Mouse (Mus musculus) midbrain, embryonic 12.5 days (tissue): ENCODE data around the gene Fbxw4. TPM values are rescaled to one million over a fixed set of nuclear protein-coding genes. Genes with fewer than 3 reads are reported as not detected.

Source experiments
- ATAC-seq: fragments of 200-750 bp; cut with Nextera tagmentation; 2 replicates; pipeline ENCODE4 v1.8.0; 2017; ENCODE audit warnings: low read depth, moderate TSS enrichment, moderate library complexity; ENCODE audit not compliant: low FRiP score
- H3K27ac ChIP-seq: fragments of 300-500 bp; sonication (generic); replicated peaks from 2 replicates; pipeline ENCODE4 v1.5.1; 2016; ENCODE audit warnings: mild to moderate bottlenecking
- H3K27me3 ChIP-seq: fragments of 300-500 bp; sonication (generic); 2 replicates; pipeline ENCODE4 v1.6.1; 2016; ENCODE audit warnings: mild to moderate bottlenecking
- H3K36me3 ChIP-seq: fragments of 300-500 bp; sonication (generic); 2 replicates; pipeline ENCODE4 v1.6.1; 2016
- H3K4me1 ChIP-seq: fragments of 300-500 bp; sonication (generic); 2 replicates; pipeline ENCODE4 v1.6.1; 2016
- H3K4me2 ChIP-seq: fragments of 300-500 bp; sonication (generic); replicated peaks from 2 replicates; pipeline ENCODE4 v1.6.1; 2016; ENCODE audit warnings: mild to moderate bottlenecking, moderate library complexity
- H3K4me3 ChIP-seq: fragments of 300-500 bp; sonication (generic); 2 replicates; pipeline ENCODE4 v1.5.1; 2016; ENCODE audit warnings: mild to moderate bottlenecking
- H3K9ac ChIP-seq: fragments of 300-500 bp; sonication (generic); replicated peaks from 2 replicates; pipeline ENCODE4 v1.6.1; 2016; ENCODE audit warnings: mild to moderate bottlenecking, moderate library complexity
- H3K9me3 ChIP-seq: fragments of 300-500 bp; sonication (generic); 2 replicates; pipeline ENCODE4 v1.6.1; 2016; ENCODE audit warnings: mild to moderate bottlenecking
- WGBS: fragments of 180-500 bp; shearing (Covaris S2); methylation state at CpG from one replicate; pipeline ENCODE4 v1.1.7; 2016; 5-methylcytosine and 5-hydroxymethylcytosine counted together
- polyA plus RNA-seq: library from polyadenylated mRNA; unstranded; fragments of >200 nt; fragmentation: Nextera tagmentation; extraction: Ambion mirVana; gene quantifications from 2 replicates; pipeline ENCODE4 v1.2.1, GENCODE M21; 2016

Gene Fbxw4
- polyA plus RNA-seq, 1 experiment from 2014 or later = 5.9 TPM

GRCm38 (mm10) chr19:45608648-45609339 lies 51.3 kb downstream of the Fbxw4 start:
- H3K4me1 ChIP-seq = peaks cover 26% of the 10 kb centered on the region
- 83% methylated on average over 13 of the region's 13 CpGs for WGBS
- no peak for ATAC-seq
- no peak overlapping the region for H3K4me2 ChIP-seq
- H3K27ac ChIP-seq = no peak overlapping the region
- no peaks in the 10 kb centered on the region for H3K36me3 ChIP-seq
- H3K9ac ChIP-seq = no peak overlapping the region
- H3K27me3 ChIP-seq = peaks cover 65% of the 10 kb centered on the region
- no peak overlapping the region for H3K4me3 ChIP-seq
- H3K9me3 ChIP-seq = no peaks in the 10 kb centered on the region

GRCm38 (mm10) chr19:45607479-45607878 lies 52.6 kb downstream of the Fbxw4 start:
- 14% methylated on average over 7 of the region's 7 CpGs for WGBS
- H3K4me2 ChIP-seq = no peak overlapping the region

GRCm38 (mm10) chr19:45606701-45607100 lies 53.4 kb downstream of the Fbxw4 start:
- ATAC-seq = no peak

More at GRCm38 (mm10) chr19:45607479-45607878, 52.6 kb downstream of the Fbxw4 start:
- Histone ChIP-seq H3K27ac (peak overlapping the region; percentile 49; the same call in 1 of the 2 replicates), H3K36me3 (no peaks in the 10 kb centered on the region), H3K4me3 (no peak overlapping the region), H3K9me3 (no peaks in the 10 kb centered on the region), H3K9ac (no peak overlapping the region), H3K4me1 (peaks cover 26% of the 10 kb centered on the region), H3K27me3 (peaks cover 67% of the 10 kb centered on the region)
- no peak for ATAC-seq

GRCm38 (mm10) chr19:45602606-45603005 lies 57.5 kb downstream of the Fbxw4 start:
- WGBS = 91% methylated on average over 5 of the region's 5 CpGs
- Histone ChIP-seq H3K4me2 (no peak overlapping the region), H3K9me3 (no peaks in the 10 kb centered on the region), H3K9ac (no peak overlapping the region), H3K27me3 (peaks cover 78% of the 10 kb centered on the region), H3K27ac (no peak overlapping the region), H3K4me1 (peaks cover 13% of the 10 kb centered on the region), H3K4me3 (no peak overlapping the region), H3K36me3 (no peaks in the 10 kb centered on the region)
- ATAC-seq = no peak

More at GRCm38 (mm10) chr19:45606701-45607100, 53.4 kb downstream of the Fbxw4 start:
- H3K9me3 ChIP-seq = no peaks in the 10 kb centered on the region
- 78% methylated on average over 4 of the region's 4 CpGs for WGBS
- no peak overlapping the region for H3K9ac ChIP-seq
- no peak overlapping the region for H3K4me2 ChIP-seq
- H3K36me3 ChIP-seq = no peaks in the 10 kb centered on the region
- H3K27me3 ChIP-seq = peaks cover 74% of the 10 kb centered on the region
- peaks cover 22% of the 10 kb centered on the region for H3K4me1 ChIP-seq
- H3K4me3 ChIP-seq = no peak overlapping the region
- H3K27ac ChIP-seq = no peak overlapping the region

GRCm38 (mm10) chr19:45597106-45597505 lies 63.0 kb downstream of the Fbxw4 start:
- H3K27ac ChIP-seq = no peak overlapping the region
- H3K4me1 ChIP-seq = peaks cover 14% of the 10 kb centered on the region
- H3K9ac ChIP-seq = no peak overlapping the region
- peaks cover 83% of the 10 kb centered on the region for H3K27me3 ChIP-seq
- 66% methylated on average over 4 of the region's 4 CpGs for WGBS
- H3K4me2 ChIP-seq = no peak overlapping the region
- no peak overlapping the region for H3K4me3 ChIP-seq
- H3K36me3 ChIP-seq = no peaks in the 10 kb centered on the region
- ATAC-seq = no peak
- H3K9me3 ChIP-seq = no peaks in the 10 kb centered on the region

DNA sequence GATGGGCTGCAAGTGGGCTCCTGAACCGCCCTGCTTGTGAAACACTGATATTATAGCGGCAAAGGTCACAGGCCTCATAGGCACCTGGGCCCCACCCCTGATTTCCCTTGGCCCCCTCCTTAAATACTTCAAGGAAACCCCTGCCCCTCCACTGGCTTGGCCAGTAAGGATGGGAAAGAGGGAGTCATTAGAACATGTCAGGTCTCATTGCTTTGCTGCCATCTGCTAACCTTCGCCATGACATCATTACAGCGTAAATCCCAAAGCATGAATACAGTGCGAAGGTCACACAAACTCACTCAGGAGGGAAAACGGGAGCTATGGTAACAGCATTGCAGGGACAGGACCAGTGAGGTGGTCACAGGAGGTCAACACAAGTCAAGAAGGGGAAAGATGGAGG lies 63.7 kb downstream of the Fbxw4 start:
- Histone ChIP-seq H3K27ac (no peak overlapping the region), H3K36me3 (no peaks in the 10 kb centered on the region), H3K4me2 (no peak overlapping the region), H3K27me3 (peaks cover 82% of the 10 kb centered on the region), H3K4me3 (no peak overlapping the region), H3K9ac (no peak overlapping the region), H3K4me1 (peaks cover 14% of the 10 kb centered on the region), H3K9me3 (no peaks in the 10 kb centered on the region)
- 66% methylated on average over 6 of the region's 6 CpGs for WGBS
- ATAC-seq = peak; percentile 44; the same call in 1 of the 2 replicates

DNA sequence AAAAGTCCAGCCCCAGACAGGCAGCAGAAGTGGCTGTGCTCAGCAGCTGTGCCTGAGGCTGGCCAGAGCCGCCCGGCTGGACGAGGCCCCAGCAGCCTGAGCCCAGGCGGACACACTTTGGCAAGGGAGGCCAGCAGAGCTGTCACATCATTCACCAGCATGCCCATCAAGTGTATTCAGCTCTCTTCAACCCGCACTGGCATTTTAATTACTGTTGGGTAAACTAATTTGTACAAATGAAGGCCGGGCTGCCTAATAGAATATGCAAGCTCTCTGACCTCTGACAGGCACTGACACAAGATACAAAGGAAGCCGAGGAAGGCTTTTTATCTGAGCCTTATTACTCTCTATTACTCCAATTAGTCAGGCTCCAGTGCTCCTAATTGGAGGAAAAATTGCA lies 64.1 kb downstream of the Fbxw4 start:
- 24% methylated on average over 7 of the region's 7 CpGs for WGBS
- Histone ChIP-seq H3K9ac (no peak overlapping the region), H3K4me3 (no peak overlapping the region), H3K27ac (no peak overlapping the region; the same call in 1 of the 2 replicates), H3K4me1 (peaks cover 14% of the 10 kb centered on the region), H3K27me3 (peaks cover 79% of the 10 kb centered on the region), H3K36me3 (no peaks in the 10 kb centered on the region), H3K4me2 (no peak overlapping the region), H3K9me3 (no peaks in the 10 kb centered on the region)
- peak; percentile 85 for ATAC-seq

- Histone ChIP-seq H3K9ac (no peak overlapping the region), H3K9me3 (no peaks in the 10 kb centered on the region), H3K36me3 (no peaks in the 10 kb centered on the region), H3K27ac (no peak overlapping the region), H3K27me3 (peaks cover 73% of the 10 kb centered on the region), H3K4me2 (no peak overlapping the region), H3K4me3 (no peak overlapping the region), H3K4me1 (peaks cover 14% of the 10 kb centered on the region)
- ATAC-seq = no peak
- 91% methylated on average over 6 of the region's 6 CpGs for WGBS
Observed at GRCm38 (mm10) chr19:45595481-45595880, 64.6 kb downstream of the Fbxw4 start.

DNA sequence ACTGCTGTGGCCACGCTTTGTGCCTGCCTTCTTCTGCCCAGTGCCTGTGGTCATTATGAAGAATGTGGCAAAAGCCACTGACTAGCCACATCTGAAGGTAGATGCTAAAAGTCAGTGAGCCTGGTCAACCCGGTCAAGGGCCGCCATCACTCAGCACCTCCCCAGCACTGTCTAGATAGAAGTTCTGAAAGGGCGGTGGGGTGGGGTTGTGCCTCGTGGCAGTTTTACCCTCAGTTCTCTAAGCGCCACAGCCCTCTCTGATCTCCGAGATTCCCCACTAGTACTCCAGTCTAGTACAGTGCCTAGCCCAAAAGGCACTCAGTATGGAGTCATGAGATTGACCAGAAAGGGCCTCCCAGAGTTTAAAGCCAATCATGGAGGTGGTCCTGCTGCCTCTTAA lies 66.0 kb downstream of the Fbxw4 start:
- Histone ChIP-seq H3K4me3 (no peak overlapping the region), H3K27me3 (peaks cover 61% of the 10 kb centered on the region), H3K36me3 (no peaks in the 10 kb centered on the region), H3K9me3 (no peaks in the 10 kb centered on the region), H3K4me1 (peaks cover 14% of the 10 kb centered on the region), H3K4me2 (no peak overlapping the region), H3K9ac (no peak overlapping the region), H3K27ac (no peak overlapping the region)
- WGBS = 92% methylated on average over 7 of the region's 7 CpGs
- ATAC-seq = no peak

DNA sequence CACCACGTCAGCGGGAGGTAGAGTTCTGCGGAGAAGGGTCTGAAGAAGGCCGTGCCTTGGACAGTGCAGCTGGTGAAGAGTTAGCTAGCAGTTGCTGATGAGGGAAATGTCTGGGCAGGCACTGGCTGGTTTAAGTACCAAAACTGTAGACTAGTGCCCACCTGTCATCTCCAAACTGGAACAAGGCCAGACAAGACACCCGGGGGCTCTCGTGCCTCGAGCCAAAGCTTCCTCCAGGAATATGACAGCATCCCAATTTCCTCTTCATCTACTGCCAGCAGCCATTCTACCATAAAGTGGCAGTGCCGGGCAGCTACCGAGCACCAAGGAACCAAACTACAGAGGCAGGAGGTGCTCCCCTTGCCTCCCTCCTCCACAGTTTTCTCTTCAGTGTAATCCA lies 67.2 kb downstream of the Fbxw4 start:
- ATAC-seq = no peak
- WGBS = 91% methylated on average over 9 of the region's 9 CpGs
- peaks cover 62% of the 10 kb centered on the region for H3K27me3 ChIP-seq
- H3K9me3 ChIP-seq = no peaks in the 10 kb centered on the region
- H3K9ac ChIP-seq = no peak overlapping the region
- H3K4me2 ChIP-seq = no peak overlapping the region
- H3K4me1 ChIP-seq = peaks cover 14% of the 10 kb centered on the region
- H3K27ac ChIP-seq = no peak overlapping the region
- H3K4me3 ChIP-seq = no peak overlapping the region
- H3K36me3 ChIP-seq = no peaks in the 10 kb centered on the region

- Histone ChIP-seq H3K9me3 (no peaks in the 10 kb centered on the region), H3K4me2 (no peak overlapping the region), H3K27ac (no peak overlapping the region), H3K4me1 (peaks cover 13% of the 10 kb centered on the region), H3K9ac (no peak overlapping the region), H3K4me3 (no peak overlapping the region), H3K27me3 (peaks cover 63% of the 10 kb centered on the region), H3K36me3 (no peaks in the 10 kb centered on the region)
- ATAC-seq = no peak
- WGBS = 93% methylated on average over 7 of the region's 7 CpGs
Observed at GRCm38 (mm10) chr19:45591704-45592103, 68.4 kb downstream of the Fbxw4 start.

- H3K27me3 ChIP-seq = peaks cover 72% of the 10 kb centered on the region
- no peak overlapping the region for H3K4me2 ChIP-seq
- no peak overlapping the region for H3K27ac ChIP-seq
- H3K9me3 ChIP-seq = no peaks in the 10 kb centered on the region
- H3K4me3 ChIP-seq = no peak overlapping the region
- no peak overlapping the region for H3K9ac ChIP-seq
- 95% methylated on average over 6 of the region's 6 CpGs for WGBS
- ATAC-seq = no peak
- no peaks in the 10 kb centered on the region for H3K36me3 ChIP-seq
- no peaks in the 10 kb centered on the region for H3K4me1 ChIP-seq
Observed at GRCm38 (mm10) chr19:45589761-45590160, 70.4 kb downstream of the Fbxw4 start.
